Mouse (Mus musculus) embryonic stem cell, embryonic (primary cell): ENCODE results near the gene Vamp9.

Experiments used
- CTCF ChIA-PET, 4 experiments: fragments of 300-600 bp in 2 of 4; fragments of 350-600 bp in 2 of 4; sonication (Branson Sonifier 250); formaldehyde crosslinking; loops; one replicate each; lab custom pipeline; 2022; ENCODE audit warnings: inconsistent platforms in 2 of 4; lab: Charles Lee
- POLR2A ChIA-PET, 4 experiments: fragments of 300-600 bp in 2 of 4; fragments of 350-600 bp in 2 of 4; sonication (Branson Sonifier 250); formaldehyde crosslinking; loops; one replicate each; lab custom pipeline; 2022; ENCODE audit warnings: antibody characterized with exemption in 4 of 4, inconsistent platforms in 1 of 4; lab: Charles Lee

Gene Vamp9

DNA sequence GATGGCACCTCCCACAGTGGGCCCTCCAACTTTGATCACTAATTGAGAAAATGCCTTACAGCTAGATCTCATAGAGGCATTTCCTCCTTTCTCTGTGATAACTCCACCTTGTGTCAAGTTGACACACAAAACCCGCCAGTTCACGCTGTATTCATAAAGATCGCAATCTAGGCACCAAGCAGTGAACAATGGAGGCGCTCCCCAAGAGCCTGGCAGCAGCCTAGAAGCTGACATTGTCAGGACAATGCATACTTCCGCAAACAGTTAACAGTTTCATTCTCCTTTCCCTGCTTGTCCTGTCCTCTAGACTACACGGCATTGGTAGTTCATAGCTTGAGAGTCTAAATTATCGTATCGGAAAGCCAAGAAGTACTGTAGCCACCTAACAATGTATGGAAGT lies 16.0 kb downstream of the Vamp9 start:
- ChIA-PET CTCF (interaction anchor here in 1 of 4 experiments (0.5 kb wide), 1 partner anchor 16 kb away, joined by 12 read pairs; no protein-coding TSS in a partner anchor), POLR2A (interaction anchor here in 1 of 4 experiments (0.7 kb wide), 1 partner anchor 16 kb away, joined by 3 read pairs; the partner anchor contains the start of gene Vamp9)

GRCm38 (mm10) chr5:99927951-99928350 lies 21.9 kb downstream of the Vamp9 start:
- ChIA-PET POLR2A (interaction anchor here (0.6 to 1.4 kb wide), 7 partner anchors 43 to 194 kb away, joined by 3 to 6 read pairs (median 3); no protein-coding TSS in a partner anchor), CTCF (interaction anchor here (0.5 to 1.6 kb wide), 15 partner anchors 9 to 1071 kb away, joined by 3 to 8 read pairs (median 3); no protein-coding TSS in a partner anchor)

DNA sequence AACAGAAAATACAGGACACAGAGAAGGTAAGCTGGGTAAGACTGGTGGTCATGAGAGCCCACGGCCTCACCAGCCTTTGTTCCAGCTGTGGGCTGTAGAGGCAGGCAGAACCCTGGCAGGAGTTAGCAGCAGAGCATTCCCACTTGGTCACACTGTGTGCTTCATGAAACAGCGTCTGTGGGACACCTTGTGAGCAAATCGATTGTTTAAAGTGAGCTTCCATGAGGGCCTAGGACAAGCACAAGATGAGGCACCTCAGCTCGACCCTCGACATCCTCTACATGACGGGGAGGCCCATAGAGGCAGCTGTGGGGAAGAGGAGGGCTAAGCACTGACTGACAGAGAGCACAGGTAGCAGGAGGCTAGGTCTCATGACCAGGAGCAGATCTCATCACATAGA lies 25.9 kb downstream of the Vamp9 start:
- CTCF ChIA-PET = no interaction called here
- POLR2A ChIA-PET = interaction anchor here in 1 of 4 experiments (0.6 to 1.5 kb wide), 3 partner anchors 14 to 498 kb away, joined by 3 to 5 read pairs (median 3); no protein-coding TSS in a partner anchor

DNA sequence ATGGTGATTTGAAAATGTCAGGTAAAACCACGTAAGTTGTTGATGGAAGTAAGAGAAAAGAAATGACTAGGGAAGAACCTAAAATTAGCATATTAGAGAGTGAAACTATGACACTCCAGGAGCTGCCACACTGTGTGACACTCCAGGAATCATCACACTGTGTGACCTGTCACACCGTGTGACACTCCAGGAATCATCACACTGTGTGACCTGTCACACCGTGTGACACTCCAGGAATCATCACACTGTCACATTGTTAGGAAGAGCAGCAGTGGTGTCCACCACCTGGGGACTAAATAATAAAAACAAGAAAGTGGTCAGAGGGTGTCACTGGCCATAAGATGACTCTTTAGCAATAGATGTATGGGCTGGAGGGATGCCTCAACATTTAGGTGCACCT lies 33.4 kb downstream of the Vamp9 start:
- POLR2A ChIA-PET = interaction anchor here in 1 of 4 experiments (1.4 kb wide), 1 partner anchor 13 kb away, joined by 3 read pairs; no protein-coding TSS in a partner anchor
- CTCF ChIA-PET = interaction anchor here in 1 of 4 experiments (1.2 kb wide), 1 partner anchor 11 kb away, joined by 3 read pairs; no protein-coding TSS in a partner anchor

GRCm38 (mm10) chr5:99941273-99941672 lies 35.2 kb downstream of the Vamp9 start:
- ChIA-PET POLR2A (interaction anchor here in 3 of 4 experiments (0.6 to 1.2 kb wide), 8 partner anchors 11 to 151 kb away, joined by 3 to 5 read pairs (median 3); partner anchors contain the start of genes Enoph1 (in 1 of the 3) and Hnrnpdl (in 1 of the 3)), CTCF (no interaction called here)

GRCm38 (mm10) chr5:99941776-99942502 lies 35.9 kb downstream of the Vamp9 start:
- ChIA-PET POLR2A (interaction anchor here in 3 of 4 experiments (0.6 to 1.2 kb wide), 7 partner anchors 11 to 151 kb away, joined by 3 to 4 read pairs (median 3); no protein-coding TSS in a partner anchor), CTCF (no interaction called here)

DNA sequence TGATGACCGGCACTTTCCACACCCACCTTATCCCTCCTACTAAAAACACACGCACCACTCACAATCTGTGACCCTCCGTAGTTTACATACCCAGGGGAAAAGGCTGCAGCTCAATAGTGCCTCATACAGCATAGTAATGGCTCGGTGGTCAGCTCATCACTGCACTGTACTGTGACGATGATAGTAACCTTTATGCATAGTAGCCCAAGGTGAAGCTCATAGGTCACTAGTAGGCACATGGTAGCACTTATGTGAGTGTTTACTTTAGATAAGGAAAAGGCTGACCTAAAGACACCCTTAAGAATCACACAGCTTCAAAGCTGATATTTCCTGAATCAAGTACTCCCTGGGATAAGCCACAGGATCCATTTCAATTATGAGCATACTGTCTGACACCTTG lies 46.5 kb downstream of the Vamp9 start:
- ChIA-PET POLR2A (interaction anchor here in 3 of 4 experiments (0.7 to 7.7 kb wide), 16 partner anchors 9 to 92 kb away, joined by 3 to 64 read pairs (median 4); no protein-coding TSS in a partner anchor), CTCF (interaction anchor here in 2 of 4 experiments (0.6 to 1.4 kb wide), 3 partner anchors 24 to 1068 kb away, joined by 3 to 4 read pairs (median 3); no protein-coding TSS in a partner anchor)

GRCm38 (mm10) chr5:99953883-99954282 lies 47.8 kb downstream of the Vamp9 start:
- ChIA-PET CTCF (interaction anchor here in 1 of 4 experiments (0.5 kb wide), 1 partner anchor 13 kb away, joined by 4 read pairs; no protein-coding TSS in a partner anchor), POLR2A (interaction anchor here in 3 of 4 experiments (0.6 to 12.1 kb wide), 12 partner anchors 8 to 726 kb away, joined by 3 to 287 read pairs (median 3); no protein-coding TSS in a partner anchor)

GRCm38 (mm10) chr5:99958666-99959065 lies 52.6 kb downstream of the Vamp9 start:
- POLR2A ChIA-PET = interaction anchor here (0.6 to 12.1 kb wide), 22 partner anchors 7 to 456 kb away, joined by 3 to 287 read pairs (median 8); partner anchors contain the start of genes Enoph1 (in 2 of the 4), Hnrnpdl (in 2 of the 4) and Vamp9 (in 1 of the 4)
- CTCF ChIA-PET = interaction anchor here in 1 of 4 experiments (0.6 kb wide), 1 partner anchor 71 kb away, joined by 6 read pairs; no protein-coding TSS in a partner anchor

DNA sequence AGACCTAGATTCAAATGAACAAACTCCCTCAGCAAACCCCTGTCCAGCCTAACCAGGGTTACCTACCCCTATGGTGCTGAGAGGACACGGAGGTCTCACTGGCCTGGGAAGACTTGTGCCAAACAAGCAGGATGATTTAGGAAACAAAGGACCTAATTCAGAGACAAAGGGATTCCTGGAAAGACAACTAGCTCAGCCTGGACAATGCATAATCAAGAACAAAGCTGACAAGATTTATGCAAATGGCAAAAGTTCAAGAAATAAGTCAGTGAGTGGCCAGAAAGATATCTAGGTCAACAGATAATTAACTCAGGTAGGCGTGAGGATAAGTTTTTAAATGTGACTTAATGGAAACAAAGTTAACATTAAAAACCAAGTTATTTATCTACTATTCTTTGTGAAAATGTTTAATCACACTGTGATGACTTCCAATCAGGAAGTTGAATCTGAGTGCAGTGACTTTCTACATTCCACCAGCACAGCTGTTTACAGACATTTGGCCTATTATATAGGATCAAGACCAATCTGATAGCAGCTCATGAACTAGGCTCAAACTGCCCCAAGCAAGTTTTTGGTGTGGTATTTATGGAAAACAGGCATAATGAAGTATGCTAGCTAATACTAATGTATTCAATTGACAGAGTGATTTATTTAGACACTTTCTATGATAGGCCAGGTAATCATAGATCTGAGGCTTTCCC lies 53.3 kb downstream of the Vamp9 start:
- CTCF ChIA-PET = interaction anchor here in 1 of 4 experiments (1.3 kb wide), 1 partner anchor 49 kb away, joined by 3 read pairs; no protein-coding TSS in a partner anchor

GRCm38 (mm10) chr5:99959960-99960359 lies 53.9 kb downstream of the Vamp9 start:
- ChIA-PET POLR2A (interaction anchor here (0.5 to 12.1 kb wide), 30 partner anchors 8 to 93 kb away, joined by 3 to 287 read pairs (median 6); partner anchors contain the start of genes Enoph1 (in 2 of the 4) and Hnrnpdl (in 2 of the 4)), CTCF (interaction anchor here in 1 of 4 experiments (1.3 kb wide), 1 partner anchor 49 kb away, joined by 3 read pairs; no protein-coding TSS in a partner anchor)

More for the DNA sequence above, 53.3 kb downstream of the Vamp9 start:
- POLR2A ChIA-PET = interaction anchor here (0.6 to 12.1 kb wide), 34 partner anchors 8 to 105 kb away, joined by 3 to 287 read pairs (median 6); partner anchors contain the start of genes Enoph1 (in 2 of the 4), Hnrnpdl (in 2 of the 4) and Vamp9 (in 1 of the 4)

- CTCF ChIA-PET = interaction anchor here in 2 of 4 experiments (0.6 to 0.9 kb wide), 3 partner anchors 63 to 70 kb away, joined by 3 to 4 read pairs (median 4); no protein-coding TSS in a partner anchor
- POLR2A ChIA-PET = interaction anchor here (0.6 to 10.2 kb wide), 33 partner anchors 10 to 456 kb away, joined by 3 to 287 read pairs (median 4); partner anchors contain the start of genes Hnrnpdl (in 3 of the 4) and Enoph1 (in 2 of the 4)
Observed at GRCm38 (mm10) chr5:99973941-99974340, 67.9 kb downstream of the Vamp9 start.

DNA sequence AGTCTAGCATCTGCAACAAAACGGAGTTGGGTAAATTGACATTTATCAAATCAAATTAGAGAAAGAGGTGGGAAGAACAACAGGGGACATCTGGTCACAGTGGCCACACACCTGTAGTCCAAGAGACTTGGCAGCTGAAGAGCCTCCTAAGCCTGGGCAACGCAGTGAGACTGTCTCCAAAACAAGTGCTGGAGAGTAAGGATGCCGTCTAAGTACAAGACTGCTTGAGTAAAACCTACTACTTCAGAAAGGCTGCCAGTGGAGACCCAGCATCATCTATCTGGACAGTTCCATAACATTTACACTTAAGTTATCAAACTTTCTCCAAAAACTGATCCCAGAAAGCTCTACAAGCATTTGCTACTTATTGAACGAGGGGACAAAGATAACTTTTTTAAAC lies 69.0 kb downstream of the Vamp9 start:
- ChIA-PET CTCF (no interaction called here), POLR2A (interaction anchor here in 3 of 4 experiments (0.6 to 10.2 kb wide), 9 partner anchors 8 to 89 kb away, joined by 3 to 287 read pairs (median 9); partner anchors contain the start of genes Enoph1 (in 1 of the 3) and Hnrnpdl (in 1 of the 3))

DNA sequence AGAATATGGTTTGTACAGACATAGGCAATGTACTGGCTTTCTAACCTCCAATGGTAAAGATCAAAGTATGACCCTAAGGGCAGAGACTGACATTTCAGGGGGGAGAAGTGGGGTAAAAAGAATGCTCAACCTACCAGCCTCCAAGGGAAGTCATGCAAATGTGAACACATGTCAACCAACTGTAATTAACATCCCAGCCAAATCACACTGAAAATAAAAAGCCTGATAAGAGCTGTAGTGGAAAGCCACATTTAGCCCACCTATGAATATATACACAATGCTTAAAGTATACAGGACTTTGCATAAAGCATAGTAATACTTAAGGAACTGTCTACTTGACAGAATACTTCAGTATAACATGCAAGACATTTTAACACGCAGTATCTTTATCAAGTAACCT lies 69.7 kb downstream of the Vamp9 start:
- ChIA-PET POLR2A (interaction anchor here in 2 of 4 experiments (0.8 to 10.2 kb wide), 17 partner anchors 8 to 320 kb away, joined by 3 to 287 read pairs (median 4); partner anchors contain the start of genes Enoph1 (in 1 of the 2) and Hnrnpdl (in 1 of the 2)), CTCF (interaction anchor here in 1 of 4 experiments (0.6 kb wide), 1 partner anchor 230 kb away, joined by 3 read pairs; no protein-coding TSS in a partner anchor)

GRCm38 (mm10) chr5:99976334-99976955 lies 70.4 kb downstream of the Vamp9 start:
- POLR2A ChIA-PET = interaction anchor here in 3 of 4 experiments (0.8 to 10.2 kb wide), 26 partner anchors 9 to 453 kb away, joined by 3 to 287 read pairs (median 6); partner anchors contain the start of genes Enoph1 (in 2 of the 3) and Hnrnpdl (in 2 of the 3)
- CTCF ChIA-PET = interaction anchor here in 1 of 4 experiments (0.6 kb wide), 1 partner anchor 230 kb away, joined by 3 read pairs; no protein-coding TSS in a partner anchor
